Mouse (Mus musculus): ENCODE data around the gene Slc16a13.

- TF ChIP-seq EP300 (IDR thresholded peaks at IDR 0.05; ENCODE audit: insufficient read depth, low read depth, low read length), result no peak
- TF ChIP-seq CTCF (IDR thresholded peaks at IDR 0.05), result no peak
These were observed 20.7 kb downstream of the Slc16a13 start for GRCm38 (mm10) chr11:70200036-70200608.
